Mouse (Mus musculus) kidney, adult 11 months (tissue): ENCODE results near the gene Cdadc1.

Experiments used
- DNase-seq: peaks from one replicate; pipeline ENCODE4 v3.0.0; 2022

Gene Cdadc1

DNA sequence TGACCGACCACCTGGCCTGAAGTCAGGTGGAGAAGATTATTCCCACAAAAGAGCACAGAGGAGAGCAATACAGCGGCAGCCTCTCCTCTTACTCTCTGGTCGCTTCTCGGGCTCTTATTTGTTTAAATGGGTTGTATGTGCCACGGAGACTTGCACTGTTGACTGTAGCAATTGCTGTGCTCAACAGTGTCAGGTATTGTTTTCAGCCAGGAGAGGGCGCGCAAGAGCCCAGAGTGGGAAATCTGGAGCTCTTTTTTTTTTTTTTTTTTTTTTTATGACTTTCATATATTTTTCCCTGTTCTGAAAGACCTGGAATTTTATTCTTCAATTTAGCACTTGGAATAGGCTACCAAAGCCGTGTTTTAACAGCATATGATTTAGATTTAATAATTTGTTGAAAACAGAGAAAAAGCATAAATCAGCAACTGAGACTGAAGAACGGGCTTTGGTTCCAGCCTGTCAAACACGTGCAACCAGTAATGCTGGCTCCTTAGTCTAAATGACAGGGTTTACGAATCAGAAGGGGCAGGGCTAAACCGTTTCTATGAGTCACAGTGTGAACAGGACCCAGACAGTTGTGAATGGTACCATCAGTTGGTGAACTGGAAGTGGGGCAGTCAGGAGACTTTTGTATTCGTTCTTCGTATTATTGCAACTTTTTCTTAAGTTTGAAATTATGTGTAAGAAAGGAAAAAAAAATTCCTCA is 15.3 kb upstream of the Cdadc1 start:
- DNase-seq: peak; percentile 22

- no peak for DNase-seq
Measured at GRCm38 (mm10) chr14:59607021-59607420, 9.3 kb upstream of the Cdadc1 start.

GRCm38 (mm10) chr14:59605671-59606353 is 8.1 kb upstream of the Cdadc1 start:
- peak; percentile 31 for DNase-seq

DNA sequence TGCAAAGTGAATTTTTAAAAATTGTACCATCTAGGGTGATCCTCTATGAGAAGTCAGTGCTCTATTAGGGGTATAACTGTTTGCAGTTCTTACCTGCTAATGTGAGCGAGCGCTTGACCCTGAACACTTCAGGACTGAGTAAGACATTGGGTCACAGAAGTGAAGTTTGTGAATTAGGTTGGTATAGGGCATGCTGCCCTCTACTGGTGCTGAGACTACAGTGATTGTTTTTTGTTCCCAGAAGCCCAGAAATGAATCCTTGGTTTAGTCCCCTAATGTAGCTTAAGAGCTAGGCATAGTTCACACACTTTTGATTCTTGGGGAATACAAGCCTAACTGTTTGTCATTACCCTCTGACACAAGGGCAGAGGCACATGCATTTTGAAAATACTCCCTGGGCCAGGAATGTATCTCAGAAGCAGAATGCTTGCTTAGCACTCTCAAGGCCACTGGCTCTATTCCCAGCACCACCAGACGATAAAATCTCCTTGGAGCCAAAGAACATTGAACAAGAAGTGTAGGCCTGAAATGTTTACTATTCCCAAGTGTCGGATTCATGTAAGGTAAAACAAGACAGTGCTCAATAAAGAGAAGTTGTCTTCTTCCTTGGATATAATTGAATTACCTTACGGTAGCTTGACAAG is 6.4 kb upstream of the Cdadc1 start:
- DNase-seq: no peak

DNA sequence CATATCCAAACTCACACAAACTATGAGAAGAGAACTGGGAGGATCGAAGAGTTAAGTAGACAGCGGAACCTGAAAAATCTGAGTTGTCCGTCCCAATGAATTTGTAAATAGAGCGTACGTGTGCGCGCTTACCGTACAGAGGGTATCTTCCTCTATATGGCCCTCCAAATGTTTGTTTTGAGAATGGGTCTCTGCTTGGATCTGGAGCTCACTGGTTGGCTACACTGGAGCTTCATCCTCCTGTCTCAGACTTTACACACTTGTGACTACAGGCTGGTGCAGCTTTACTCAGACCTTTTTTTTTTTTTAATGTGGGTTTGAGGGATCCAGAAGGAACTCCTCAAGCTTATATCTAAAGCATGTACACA is 485 bp upstream of the Cdadc1 start:
- DNase-seq: no peak

DNA sequence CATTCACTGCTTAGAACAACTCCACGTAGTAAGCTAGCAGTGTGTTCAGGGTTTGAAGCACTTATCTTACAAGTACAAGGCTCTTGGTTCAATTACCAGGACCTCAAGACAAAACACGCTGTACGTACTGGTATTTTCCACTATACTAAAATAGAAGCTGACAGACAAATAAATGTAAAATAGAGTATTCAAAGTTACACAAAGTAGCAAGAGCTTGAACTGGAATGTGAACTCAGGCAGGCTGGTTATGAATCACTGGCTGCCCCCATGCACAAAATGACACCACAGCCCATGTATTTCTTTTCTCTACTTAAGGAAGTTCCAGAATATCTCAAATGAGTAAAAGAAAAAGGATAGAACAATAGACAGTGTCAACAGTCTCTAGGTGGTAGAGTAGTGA is 2.8 kb downstream of the Cdadc1 start:
- DNase-seq: no peak

DNA sequence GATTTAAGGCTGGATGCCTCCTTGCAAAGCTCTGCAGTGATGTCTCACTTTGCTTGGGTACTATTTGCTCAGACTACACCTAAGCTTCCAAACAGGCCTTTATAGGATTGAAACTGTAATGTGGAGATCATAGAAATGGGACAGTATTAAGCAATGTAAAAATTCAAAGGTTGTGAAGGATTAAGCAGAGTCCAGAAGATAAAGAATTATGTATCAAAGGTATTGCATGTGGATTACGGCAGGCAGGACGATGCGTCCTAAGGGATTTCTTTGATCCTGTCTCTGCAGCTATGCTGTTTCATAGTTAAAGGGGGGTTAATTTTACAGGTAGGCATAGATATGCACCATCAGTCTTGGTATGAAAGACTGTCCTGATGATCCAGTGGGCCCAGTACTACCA is 5.2 kb downstream of the Cdadc1 start:
- no peak for DNase-seq

GRCm38 (mm10) chr14:59591901-59592300 is 5.9 kb downstream of the Cdadc1 start:
- no peak for DNase-seq

DNA sequence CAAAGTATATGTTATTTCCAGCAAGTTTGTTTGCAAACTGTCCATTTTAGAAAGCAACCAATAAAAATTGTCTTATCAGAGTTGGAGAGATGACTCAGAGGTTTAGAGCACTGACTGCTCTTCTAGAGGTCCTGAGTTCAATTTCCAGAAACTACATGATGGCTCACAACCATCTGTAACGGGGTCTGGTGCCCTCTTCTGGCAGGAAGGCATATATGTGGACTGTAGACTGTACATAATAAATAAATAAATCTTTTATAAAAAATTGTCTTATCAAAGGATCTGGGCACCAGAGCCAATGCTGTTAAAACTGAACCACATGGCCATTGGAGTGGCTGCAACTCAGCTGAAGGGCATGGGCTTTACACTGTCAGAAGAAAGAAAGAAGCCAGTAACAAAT is 7.1 kb downstream of the Cdadc1 start:
- DNase-seq: no peak

DNA sequence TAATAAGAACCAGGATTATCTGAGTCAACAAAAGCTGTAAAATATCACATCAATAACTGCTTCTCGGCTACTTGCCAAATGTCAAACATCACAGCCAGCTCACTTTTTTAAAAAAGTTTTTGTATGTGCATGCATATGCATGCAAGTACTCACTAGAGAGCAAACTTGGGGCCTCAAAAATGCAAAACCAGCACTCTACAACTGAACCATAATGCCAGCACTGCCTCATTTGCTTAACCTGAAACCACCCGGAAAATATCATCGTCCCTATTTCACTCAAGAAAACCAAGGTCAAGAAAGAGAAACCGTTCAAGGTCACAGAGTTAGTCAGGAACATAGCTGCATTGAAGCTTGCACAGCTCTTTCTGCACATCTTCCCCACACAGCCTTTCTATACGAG is 21.4 kb downstream of the Cdadc1 start:
- no peak for DNase-seq

DNA sequence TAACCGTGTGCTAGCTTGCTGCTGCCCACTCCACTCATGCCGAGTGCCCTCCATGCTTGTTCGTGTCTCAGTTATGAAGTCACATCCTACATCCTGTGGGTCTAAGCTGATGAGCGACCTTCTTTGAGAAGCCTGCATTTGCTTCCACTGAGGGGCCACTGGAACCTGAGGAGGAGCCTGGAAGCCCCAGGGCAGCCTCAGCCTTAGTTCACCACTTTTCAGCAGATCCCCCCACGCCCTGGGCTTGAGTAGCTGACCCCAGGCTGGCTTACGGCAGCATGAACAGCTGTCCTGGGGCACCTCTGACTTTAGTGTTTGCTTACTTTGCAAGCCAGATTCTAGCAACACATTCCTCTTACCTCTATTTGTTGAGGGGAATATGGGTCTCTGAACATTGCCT is 31.0 kb downstream of the Cdadc1 start:
- no peak for DNase-seq

- DNase-seq: no peak
Measured at GRCm38 (mm10) chr14:59557886-59558285, 39.9 kb downstream of the Cdadc1 start.

DNA sequence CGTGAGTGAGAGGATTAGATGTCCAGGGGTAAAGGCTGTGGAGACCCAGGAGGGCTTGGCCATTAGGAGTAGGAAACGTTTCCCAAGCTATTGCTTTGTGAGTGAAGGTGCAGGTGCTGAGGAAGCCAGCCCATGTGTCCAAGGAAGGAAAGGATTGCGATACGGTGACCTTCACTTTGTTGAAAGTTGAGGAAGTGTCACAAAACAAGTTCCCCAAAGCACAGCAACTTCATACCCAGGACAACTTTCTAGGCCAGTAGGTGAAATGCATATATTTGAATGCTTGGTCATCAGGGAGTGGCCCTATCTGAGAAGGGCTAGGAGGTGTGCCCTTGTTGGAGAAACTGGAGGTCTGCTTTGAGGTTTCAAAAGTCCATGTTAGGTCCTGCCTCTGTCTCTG is 40.7 kb downstream of the Cdadc1 start:
- DNase-seq: no peak

DNA sequence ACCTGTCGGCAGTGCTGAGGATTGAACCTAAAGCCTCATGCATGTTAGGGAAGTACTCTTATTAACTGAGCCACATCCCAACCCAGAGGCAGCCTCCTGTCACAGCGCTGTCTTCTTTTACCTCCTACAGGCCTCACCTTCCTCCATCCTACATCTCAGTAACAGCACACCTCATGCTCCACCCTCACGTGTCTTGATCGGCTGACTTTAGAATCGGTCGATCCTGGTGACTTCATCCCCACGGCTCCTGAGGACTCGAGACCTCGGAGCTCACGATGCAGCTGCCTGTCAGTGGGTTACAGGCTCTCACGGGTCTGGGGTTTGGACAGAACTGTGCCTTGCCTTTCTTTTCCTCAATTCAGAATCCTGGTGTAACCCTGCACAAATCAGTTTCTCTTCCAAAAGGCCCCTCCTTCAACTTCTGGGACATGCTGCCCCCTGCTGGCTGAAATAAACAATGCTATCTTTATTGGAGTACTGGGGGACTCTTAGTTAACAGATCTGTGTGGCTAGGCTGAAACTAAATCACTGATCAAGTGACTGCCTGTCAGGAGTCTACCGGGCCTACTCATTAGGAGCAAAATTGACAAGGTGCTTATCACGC is 41.7 kb downstream of the Cdadc1 start:
- peak; percentile 57 for DNase-seq

DNA sequence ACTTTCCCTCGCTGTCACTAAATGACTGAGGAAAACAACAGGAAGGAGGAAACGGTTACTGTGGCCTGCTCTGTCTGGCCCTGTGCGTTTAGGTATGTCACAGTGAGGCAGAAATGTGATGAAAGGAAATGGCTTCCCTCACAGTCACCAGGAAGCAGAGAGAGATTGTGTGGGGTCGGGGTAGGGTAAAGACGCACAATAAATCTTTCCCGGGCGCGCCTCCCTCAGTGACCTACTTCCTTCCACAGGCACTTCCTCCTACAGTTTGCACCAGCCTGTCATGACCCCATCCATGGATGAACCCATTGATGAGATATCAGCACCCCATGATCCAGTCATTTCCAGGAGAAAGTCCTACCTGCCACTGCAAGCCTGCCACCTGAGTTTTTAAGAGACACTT is 42.7 kb downstream of the Cdadc1 start:
- DNase-seq: no peak

GRCm38 (mm10) chr14:59554025-59554424 is 43.7 kb downstream of the Cdadc1 start:
- DNase-seq: no peak

DNA sequence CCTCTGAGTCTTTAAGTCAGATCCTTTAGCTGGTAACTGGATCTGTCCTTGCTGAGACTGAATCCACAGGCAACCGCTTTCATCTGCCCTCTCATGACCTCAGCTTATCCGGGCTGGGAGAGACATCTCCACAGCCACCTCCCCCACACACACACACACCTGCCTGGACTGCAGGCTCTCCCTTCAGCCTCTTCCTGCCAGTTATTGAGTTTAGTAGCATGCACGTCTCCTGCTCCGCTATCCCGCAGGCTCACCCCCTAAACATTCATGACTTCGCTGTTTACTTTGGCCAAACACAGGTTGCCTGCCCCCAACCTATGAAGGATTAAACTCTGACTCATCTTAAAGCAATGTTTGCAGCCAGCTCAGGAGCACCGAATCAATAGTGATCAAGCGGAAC is 45.8 kb downstream of the Cdadc1 start:
- no peak for DNase-seq

- peak; percentile 82 for DNase-seq
Measured at GRCm38 (mm10) chr14:59550841-59551240, 46.9 kb downstream of the Cdadc1 start.

- DNase-seq: no peak
Measured at GRCm38 (mm10) chr14:59549106-59549505, 48.7 kb downstream of the Cdadc1 start.

- no peak for DNase-seq
Measured at GRCm38 (mm10) chr14:59548532-59548931, 49.2 kb downstream of the Cdadc1 start.

GRCm38 (mm10) chr14:59547530-59547929 is 50.2 kb downstream of the Cdadc1 start:
- no peak for DNase-seq

DNA sequence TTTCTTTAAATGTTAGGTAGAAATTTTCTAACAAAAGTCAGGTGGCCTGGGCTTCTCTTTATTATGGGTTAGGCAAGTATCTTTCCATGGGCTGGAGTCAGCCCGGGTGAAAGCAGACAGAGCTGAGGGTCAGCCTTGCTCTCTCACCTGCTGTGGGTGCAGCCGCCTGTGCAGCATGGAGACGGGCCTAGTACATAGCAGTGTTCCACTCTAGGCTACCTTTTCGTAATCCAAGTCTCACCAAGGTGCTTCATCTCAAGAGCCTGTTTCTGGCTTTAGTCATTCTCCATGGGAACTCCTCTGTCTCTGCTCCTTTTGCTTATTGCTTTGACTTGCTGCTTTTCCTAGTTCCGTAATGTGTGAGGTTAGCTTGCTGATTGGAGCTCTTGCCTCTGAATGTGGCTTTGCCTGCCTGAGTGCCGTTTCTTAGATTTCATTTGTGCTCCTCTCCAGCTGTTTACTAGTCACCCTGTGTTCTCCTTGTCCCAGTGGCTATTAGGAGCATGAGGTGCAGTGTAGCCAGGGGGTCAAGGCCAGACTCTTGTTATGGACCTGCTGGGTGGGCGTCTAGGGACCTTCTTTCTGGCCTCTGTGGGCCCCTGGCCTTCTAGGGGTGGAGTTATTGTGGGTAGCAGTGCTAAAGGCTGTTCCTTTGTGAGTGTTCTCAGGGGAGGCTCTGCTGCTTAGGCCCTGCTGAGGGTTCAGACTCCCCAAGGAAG is 51.4 kb downstream of the Cdadc1 start:
- DNase-seq: no peak

DNA sequence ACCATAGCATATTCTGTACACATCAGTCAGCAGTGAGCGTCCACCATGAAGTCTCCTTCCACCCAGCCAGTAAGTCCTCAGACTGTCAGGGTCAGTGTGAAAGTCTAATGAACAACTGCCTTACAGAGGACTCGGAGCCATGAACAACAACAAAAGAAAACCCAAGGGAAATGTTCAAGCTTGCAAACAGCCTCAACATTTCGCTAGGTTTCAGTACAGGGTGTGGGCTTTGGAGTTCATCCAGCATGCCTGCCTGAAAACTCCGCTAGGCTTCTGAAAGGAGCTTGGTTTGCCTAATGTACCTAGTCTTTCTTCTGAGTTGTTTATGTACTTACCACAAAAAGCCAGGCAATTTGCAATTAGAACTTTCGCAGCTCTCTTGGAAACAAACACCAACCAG is 53.8 kb downstream of the Cdadc1 start:
- DNase-seq: no peak
